Mouse (Mus musculus) myocyte (in vitro differentiated cells): ENCODE measurements around the gene Nol4l.

ENCODE experiments used
- MAX ChIP-seq: IDR thresholded peaks from one replicate; pipeline ENCODE4 v1.6.1; 2011; ENCODE audit warnings: low read depth, mild to moderate bottlenecking, control low read depth
- POLR2A ChIP-seq: IDR thresholded peaks from one replicate; pipeline ENCODE4 v1.6.1; 2011; ENCODE audit warnings: low read depth, mild to moderate bottlenecking, control low read depth, moderate library complexity; ENCODE audit not compliant: insufficient read length
- SRF ChIP-seq: IDR thresholded peaks from one replicate; pipeline ENCODE4 v1.6.1; 2011; ENCODE audit warnings: low read depth; ENCODE audit not compliant: control insufficient read depth, insufficient read length
- TCF3 ChIP-seq: IDR thresholded peaks from one replicate; pipeline ENCODE4 v1.6.1; 2011; ENCODE audit warnings: low read depth, control low read depth; ENCODE audit not compliant: insufficient read length
- USF1 ChIP-seq: IDR thresholded peaks from one replicate; pipeline ENCODE4 v1.6.1; 2011; ENCODE audit warnings: low read depth, mild to moderate bottlenecking, control low read depth, moderate library complexity

- no peak for TF ChIP-seq POLR2A
- no peak for TF ChIP-seq TCF3
- no peak for TF ChIP-seq MAX
- no peak for TF ChIP-seq USF1
- no peak for TF ChIP-seq SRF
Measured at GRCm38 (mm10) chr2:153511562-153511961, 18.2 kb downstream of the Nol4l start.
